Mouse (Mus musculus) hindbrain, embryonic 11.5 days (tissue): ENCODE measurements at regions not wholly inside any gene's neighbourhood (a gene's known extent, or its start where the extent isn't known, plus 50 kb on each side); places are given as distances from the start of the nearest gene placed in this dataset.

Experiments used
- ATAC-seq: fragments of 200-750 bp; cut with Nextera tagmentation; 2 replicates; pipeline ENCODE4 v1.8.0; 2017; ENCODE audit warnings: mild to moderate bottlenecking, moderate TSS enrichment, moderate library complexity; ENCODE audit not compliant: low FRiP score
- DNase-seq: peaks from one replicate; pipeline ENCODE4 v3.0.0-alpha.2; 2015; ENCODE audit warnings: low spot score
- H3K27ac ChIP-seq: fragments of 300-500 bp; sonication (generic); 2 replicates; pipeline ENCODE4 v1.5.1; 2014; ENCODE audit warnings: mild to moderate bottlenecking, low read depth, low read length
- H3K27me3 ChIP-seq: fragments of 300-500 bp; sonication (generic); 2 replicates; pipeline ENCODE4 v1.6.1; 2014; ENCODE audit warnings: mild to moderate bottlenecking, low read length, moderate library complexity, mixed read lengths; ENCODE audit not compliant: control insufficient read depth, insufficient read depth
- H3K36me3 ChIP-seq: fragments of 300-500 bp; sonication (generic); 2 replicates; pipeline ENCODE4 v1.6.1; 2014; ENCODE audit warnings: mild to moderate bottlenecking, low read length, moderate library complexity, mixed read lengths; ENCODE audit not compliant: control insufficient read depth, insufficient read depth
- H3K4me1 ChIP-seq: fragments of 300-500 bp; sonication (generic); replicated peaks from 2 replicates; pipeline ENCODE4 v1.6.1; 2014; ENCODE audit warnings: low read length, mixed read lengths; ENCODE audit not compliant: control insufficient read depth, insufficient read depth
- H3K4me2 ChIP-seq: fragments of 300-500 bp; sonication (generic); replicated peaks from 2 replicates; pipeline ENCODE4 v1.6.1; 2014; ENCODE audit warnings: mild to moderate bottlenecking, low read depth, low read length
- H3K4me3 ChIP-seq: fragments of 300-500 bp; sonication (generic); 2 replicates; pipeline ENCODE4 v1.5.1; 2014; ENCODE audit warnings: low read depth, low read length
- H3K9ac ChIP-seq: fragments of 300-500 bp; sonication (generic); 2 replicates; pipeline ENCODE4 v1.6.1; 2014; ENCODE audit warnings: low read depth, low read length
- H3K9me3 ChIP-seq: fragments of 300-500 bp; sonication (generic); 2 replicates; pipeline ENCODE4 v1.6.1; 2016; ENCODE audit warnings: low read length; ENCODE audit not compliant: control insufficient read depth
- WGBS: fragments of 180-500 bp; shearing (Covaris S2); extraction: QIAGEN DNeasy Blood & Tissue Kit; methylation state at CpG from one replicate; pipeline ENCODE4 v1.1.7; 2014; 5-methylcytosine and 5-hydroxymethylcytosine counted together

GRCm38 (mm10) chr2:179354866-179355265 is 87.4 kb upstream of the Cdh4 start:
- no peak overlapping the region for H3K4me2 ChIP-seq
- WGBS = 75% methylated on average over 4 of the region's 5 CpGs
- H3K27me3 ChIP-seq = no peaks in the 10 kb centered on the region
- H3K4me1 ChIP-seq = no peaks in the 10 kb centered on the region
- H3K36me3 ChIP-seq = no peaks in the 10 kb centered on the region
- DNase-seq (no peak), ATAC-seq (no peak)
- no peak overlapping the region for H3K9ac ChIP-seq
- no peak overlapping the region for H3K27ac ChIP-seq
- no peak overlapping the region for H3K4me3 ChIP-seq
- no peaks in the 10 kb centered on the region for H3K9me3 ChIP-seq

GRCm38 (mm10) chr2:179370882-179371546 is 71.2 kb upstream of the Cdh4 start:
- Histone ChIP-seq H3K4me1 (no peaks in the 10 kb centered on the region), H3K4me2 (no peak overlapping the region), H3K27ac (no peak overlapping the region), H3K36me3 (no peaks in the 10 kb centered on the region), H3K9me3 (no peaks in the 10 kb centered on the region), H3K27me3 (no peaks in the 10 kb centered on the region), H3K9ac (no peak overlapping the region), H3K4me3 (no peak overlapping the region)
- DNase-seq = no peak
- 80% methylated on average over 14 of the region's 14 CpGs for WGBS
- ATAC-seq = no peak

DNA sequence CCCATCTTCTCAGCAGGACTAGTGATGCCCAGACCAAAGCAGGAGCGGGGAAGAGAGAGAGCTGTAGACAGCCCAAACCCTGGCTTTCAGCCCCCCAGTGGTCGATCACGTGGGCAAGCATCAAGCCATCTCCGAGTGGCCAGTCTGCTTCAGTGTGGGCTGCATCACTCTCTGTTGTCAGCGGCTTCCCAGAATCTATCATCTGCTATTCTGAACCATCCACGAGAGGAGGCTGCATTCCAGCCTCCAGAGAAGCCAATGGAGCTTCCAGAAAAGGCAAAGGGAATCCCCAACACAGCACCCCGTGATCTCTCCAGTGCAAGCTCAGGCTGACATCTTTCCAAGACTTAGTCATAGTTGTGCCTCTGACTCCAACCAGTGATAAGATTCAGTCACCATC is 70.7 kb upstream of the Cdh4 start:
- Histone ChIP-seq H3K9ac (no peak overlapping the region), H3K4me2 (no peak overlapping the region), H3K27me3 (no peaks in the 10 kb centered on the region), H3K4me3 (no peak overlapping the region), H3K4me1 (no peaks in the 10 kb centered on the region), H3K36me3 (no peaks in the 10 kb centered on the region), H3K9me3 (no peaks in the 10 kb centered on the region), H3K27ac (no peak overlapping the region)
- no peak for DNase-seq
- 73% methylated on average over 7 of the region's 7 CpGs for WGBS
- ATAC-seq = no peak

- Histone ChIP-seq H3K27me3 (no peaks in the 10 kb centered on the region), H3K9ac (no peak overlapping the region), H3K4me1 (no peaks in the 10 kb centered on the region), H3K9me3 (no peaks in the 10 kb centered on the region), H3K27ac (no peak overlapping the region), H3K4me3 (no peak overlapping the region), H3K36me3 (no peaks in the 10 kb centered on the region), H3K4me2 (no peak overlapping the region)
- 72% methylated on average over 11 of the region's 11 CpGs for WGBS
- ATAC-seq (no peak), DNase-seq (no peak)
Measured at GRCm38 (mm10) chr2:179379691-179380443, 62.4 kb upstream of the Cdh4 start.

- Histone ChIP-seq H3K4me3 (no peak overlapping the region), H3K4me2 (no peak overlapping the region), H3K9me3 (no peaks in the 10 kb centered on the region), H3K9ac (no peak overlapping the region), H3K27me3 (no peaks in the 10 kb centered on the region), H3K36me3 (no peaks in the 10 kb centered on the region), H3K27ac (no peak overlapping the region), H3K4me1 (no peaks in the 10 kb centered on the region)
- no peak for ATAC-seq
- no peak for DNase-seq
- 80% methylated on average over 4 of the region's 4 CpGs for WGBS
Measured at GRCm38 (mm10) chr2:179380444-179380705, 61.9 kb upstream of the Cdh4 start.

GRCm38 (mm10) chr2:179381916-179382315 is 60.3 kb upstream of the Cdh4 start:
- no peak for ATAC-seq

DNA sequence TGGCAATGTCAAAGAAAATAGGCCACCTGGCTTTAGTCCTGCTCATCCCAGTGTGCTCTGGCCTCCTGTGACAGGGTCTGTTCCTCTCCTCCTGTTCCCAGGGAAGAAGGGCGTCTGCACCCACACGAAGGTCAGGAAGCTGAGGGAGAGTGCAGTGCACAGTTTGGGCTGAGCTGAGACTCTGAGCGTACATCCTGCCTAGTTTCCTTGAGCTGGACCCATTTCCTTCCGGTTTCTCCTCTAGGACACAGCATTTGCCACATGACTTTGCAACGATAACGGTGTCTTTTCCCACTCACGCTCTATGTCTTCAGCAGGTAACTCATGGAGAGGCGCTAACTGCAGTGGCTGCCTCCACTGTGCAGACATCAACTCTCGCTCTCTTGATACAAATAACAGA is 59.6 kb upstream of the Cdh4 start:
- H3K4me1 ChIP-seq = no peaks in the 10 kb centered on the region
- WGBS = 89% methylated on average over 9 of the region's 9 CpGs
- H3K27ac ChIP-seq = no peak overlapping the region
- H3K36me3 ChIP-seq = no peaks in the 10 kb centered on the region
- ATAC-seq (no peak), DNase-seq (no peak)
- no peak overlapping the region for H3K4me3 ChIP-seq
- no peaks in the 10 kb centered on the region for H3K9me3 ChIP-seq
- no peak overlapping the region for H3K4me2 ChIP-seq
- no peak overlapping the region for H3K9ac ChIP-seq
- no peaks in the 10 kb centered on the region for H3K27me3 ChIP-seq

More at GRCm38 (mm10) chr2:179381916-179382315, 60.3 kb upstream of the Cdh4 start:
- Histone ChIP-seq H3K4me2 (no peak overlapping the region), H3K4me3 (no peak overlapping the region), H3K27me3 (no peaks in the 10 kb centered on the region), H3K36me3 (no peaks in the 10 kb centered on the region), H3K9ac (no peak overlapping the region), H3K9me3 (no peaks in the 10 kb centered on the region), H3K27ac (no peak overlapping the region), H3K4me1 (no peaks in the 10 kb centered on the region)
- DNase-seq = no peak
- WGBS = 96% methylated on average over 3 of the region's 3 CpGs

- no peaks in the 10 kb centered on the region for H3K27me3 ChIP-seq
- H3K9ac ChIP-seq = no peak overlapping the region
- 57% methylated on average over 6 of the region's 6 CpGs for WGBS
- H3K4me1 ChIP-seq = no peaks in the 10 kb centered on the region
- ATAC-seq (no peak), DNase-seq (no peak)
- no peak overlapping the region for H3K4me3 ChIP-seq
- no peak overlapping the region for H3K27ac ChIP-seq
- no peaks in the 10 kb centered on the region for H3K9me3 ChIP-seq
- no peak overlapping the region for H3K4me2 ChIP-seq
- no peaks in the 10 kb centered on the region for H3K36me3 ChIP-seq
Measured at GRCm38 (mm10) chr2:179386871-179387270, 55.4 kb upstream of the Cdh4 start.

GRCm38 (mm10) chr2:179390486-179390885 is 51.7 kb upstream of the Cdh4 start:
- Histone ChIP-seq H3K36me3 (no peaks in the 10 kb centered on the region), H3K4me2 (no peak overlapping the region), H3K4me3 (no peak overlapping the region), H3K9me3 (no peaks in the 10 kb centered on the region), H3K4me1 (no peaks in the 10 kb centered on the region), H3K27ac (no peak overlapping the region), H3K27me3 (no peaks in the 10 kb centered on the region), H3K9ac (no peak overlapping the region)
- DNase-seq (no peak), ATAC-seq (no peak)
- WGBS = 93% methylated on average over 4 of the region's 4 CpGs
